Mouse (Mus musculus): ENCODE results near the gene Gm10135.

DNA sequence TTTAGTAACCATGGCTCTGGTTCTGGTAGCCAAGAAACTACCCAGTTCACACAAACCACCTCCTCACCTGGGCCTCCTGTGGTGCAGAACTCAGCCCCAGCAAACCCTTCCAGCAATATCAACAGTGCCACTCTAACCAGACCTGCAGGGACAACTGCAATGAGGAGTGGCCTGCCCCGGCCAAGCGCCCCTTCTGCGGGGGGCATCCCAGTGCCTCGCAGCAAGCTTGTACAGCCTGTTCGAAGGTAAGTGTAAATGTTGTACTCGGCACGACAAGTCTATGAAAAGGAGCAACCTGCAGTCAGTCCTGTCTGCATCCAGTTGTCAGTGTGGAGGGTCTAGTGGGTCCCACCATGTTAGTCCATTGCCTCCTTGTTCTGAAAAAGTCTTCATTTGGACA lies at the start of gene Gm10135:
- TF ChIP-seq CTCF (conservative IDR thresholded peaks at IDR 0.05; ENCODE audit: insufficient read depth, insufficient read length, low read depth, low read length) (no peak), POLR2A (IDR thresholded peaks at IDR 0.05; ENCODE audit: low read depth, low read length) (no peak)
